Mouse (Mus musculus) thymus, adult 2 months (tissue): Measurements from ENCODE around the gene Cflar. TPM values are rescaled to one million over a fixed set of nuclear protein-coding genes. Genes with fewer than 3 reads are reported as not detected.
A peak's percentile ranks its signal among the peaks of the same experiment; 100 is the strongest.
"Not testable (repeated sequence)": the region's sequence is repeated elsewhere in the genome, so short reads cannot be mapped to it uniquely, and the experiment has no call there.

Experiments
- DNase-seq: peaks from one replicate; pipeline ENCODE4 v3.0.0; 2021
- H3K27ac ChIP-seq: fragments of 200-500 bp; 2 replicates; pipeline ENCODE4 v1.5.1; 2012; ENCODE audit warnings: low read length, control low read depth; ENCODE audit not compliant: control insufficient read depth, insufficient read depth
- H3K27me3 ChIP-seq: fragments of 200-500 bp; 2 replicates; pipeline ENCODE4 v1.6.1; 2012; ENCODE audit warnings: mild to moderate bottlenecking, low read length, moderate library complexity, mixed read lengths; ENCODE audit not compliant: control insufficient read depth, insufficient read depth
- H3K36me3 ChIP-seq: fragments of 200-500 bp; 2 replicates; pipeline ENCODE4 v1.6.1; 2012; ENCODE audit warnings: mild to moderate bottlenecking, low read length, moderate library complexity; ENCODE audit not compliant: control insufficient read depth, insufficient read depth
- H3K4me1 ChIP-seq: fragments of 200-500 bp; replicated peaks from 2 replicates; pipeline ENCODE4 v1.6.1; 2012; ENCODE audit warnings: low read length; ENCODE audit not compliant: control insufficient read depth, insufficient read depth
- H3K4me3 ChIP-seq: fragments of 200-500 bp; 2 replicates; pipeline ENCODE4 v1.5.1; 2012; ENCODE audit warnings: mild to moderate bottlenecking, low read length, control low read depth, moderate library complexity; ENCODE audit not compliant: control insufficient read depth, insufficient read depth
- CTCF ChIP-seq: fragments of 200-500 bp; IDR thresholded peaks from 2 replicates; pipeline ENCODE4 v1.5.1; 2012; ENCODE audit warnings: mild to moderate bottlenecking, control low read depth, low read length, moderate library complexity, borderline replicate concordance; ENCODE audit not compliant: control insufficient read depth, poor library complexity, insufficient read depth; ENCODE audit errors: extremely low read depth
- POLR2A ChIP-seq: fragments of 200-500 bp; IDR thresholded peaks from 2 replicates; pipeline ENCODE4 v1.6.1; 2012; ENCODE audit warnings: mild to moderate bottlenecking, low read length, control low read depth, moderate library complexity; ENCODE audit not compliant: control insufficient read depth, poor library complexity, insufficient read depth; ENCODE audit errors: extremely low read depth
- WGBS: fragments of 180-500 bp; shearing (Covaris S2); methylation state at CpG from one replicate; pipeline ENCODE4 v1.1.7; 2018; 5-methylcytosine and 5-hydroxymethylcytosine counted together
- polyA plus RNA-seq: library from polyadenylated mRNA; depleted of rRNA; stranded (reverse); fragments of >200 nt; gene quantifications from 2 replicates; pipeline ENCODE4 v1.2.3, GENCODE M21; 2012

Cflar gene
- polyA plus RNA-seq, 1 experiment = 83.9 TPM

DNA sequence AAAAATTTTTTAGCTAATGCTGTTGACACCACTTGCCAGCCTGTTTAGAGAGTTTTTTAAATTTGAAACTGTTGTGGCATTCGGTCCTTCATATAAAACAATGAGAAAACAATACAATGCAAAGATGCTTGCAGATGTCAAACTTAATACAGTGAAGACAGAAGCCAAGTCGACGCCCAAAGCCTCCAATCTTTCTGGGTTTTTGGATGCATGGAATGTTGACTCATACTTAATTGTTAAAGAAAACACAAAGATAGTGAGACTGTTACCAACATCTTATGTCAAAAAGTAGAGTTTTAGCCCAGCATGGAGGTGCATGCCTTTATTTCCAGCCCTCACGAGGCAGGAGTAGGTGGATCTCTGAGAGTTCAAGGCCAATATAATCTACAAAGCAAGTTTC, 12.5 kb upstream of the Cflar start:
- DNase-seq = no peak
- no peak for TF ChIP-seq POLR2A
- Histone ChIP-seq H3K36me3 (no peaks in the 10 kb centered on the region), H3K4me1 (no peaks in the 10 kb centered on the region), H3K27me3 (no peaks in the 10 kb centered on the region), H3K4me3 (no peak overlapping the region), H3K27ac (no peak overlapping the region)
- WGBS = over 99% methylated on average over 4 of the region's 4 CpGs

DNA sequence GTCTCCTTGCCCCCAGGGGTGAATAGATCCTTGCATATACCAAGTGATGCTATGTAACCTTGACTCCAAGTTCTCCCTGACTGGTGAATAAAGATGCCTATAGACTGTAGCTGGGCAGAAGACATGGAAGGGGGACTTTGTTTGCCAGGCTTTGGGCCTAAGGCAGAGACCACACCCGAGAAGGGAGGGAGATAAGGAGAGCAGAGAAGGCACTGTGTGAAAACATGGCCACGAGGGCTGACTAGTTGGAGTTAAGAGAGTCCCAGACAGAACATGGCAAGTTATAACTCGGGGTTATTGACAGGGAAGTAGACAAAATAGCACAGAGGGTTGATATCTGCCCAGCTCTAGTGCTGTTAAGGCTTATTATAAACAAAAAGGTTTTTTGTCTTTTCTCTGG, 11.3 kb upstream of the Cflar start:
- no peak for TF ChIP-seq CTCF
- no peak for TF ChIP-seq POLR2A
- no peak overlapping the region for H3K27ac ChIP-seq
- WGBS = 86% methylated on average over 3 of the region's 3 CpGs

DNA sequence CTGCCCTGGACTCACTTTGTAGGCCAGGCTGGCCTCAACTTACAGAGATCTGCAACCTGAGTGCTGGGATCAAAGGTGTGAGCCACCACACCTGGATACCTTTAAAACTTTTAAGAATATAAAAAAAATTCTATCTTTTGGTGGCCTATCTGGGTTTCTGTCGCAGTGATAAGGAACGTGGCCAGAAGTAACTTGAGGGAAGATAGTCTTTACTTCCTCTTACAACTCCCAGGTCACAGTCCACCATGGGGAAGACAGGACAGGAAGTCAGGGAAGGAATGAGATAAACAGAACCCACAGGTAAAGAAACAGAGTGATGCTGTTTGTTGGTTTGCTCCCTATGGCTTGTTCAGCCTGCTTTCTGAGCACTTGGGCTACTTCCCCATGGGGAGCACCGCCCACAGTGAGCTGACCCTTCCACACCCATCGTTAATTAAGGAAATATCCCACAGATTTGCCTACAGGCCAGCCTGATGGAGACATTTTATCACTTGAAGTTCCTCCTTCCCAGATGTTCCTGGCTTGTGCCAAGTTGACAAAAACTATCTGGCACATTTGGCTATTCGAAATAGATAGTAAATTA, 10.6 kb upstream of the Cflar start:
- DNase-seq, H3K4me1 ChIP-seq, H3K27me3 ChIP-seq, H3K36me3 ChIP-seq, H3K27ac ChIP-seq, H3K4me3 ChIP-seq: not testable (repeated sequence)
- WGBS = 80% methylated on average over 5 of the region's 5 CpGs

More for the DNA sequence above, 11.3 kb upstream of the Cflar start:
- no peak overlapping the region for H3K4me3 ChIP-seq
- no peaks in the 10 kb centered on the region for H3K4me1 ChIP-seq
- H3K36me3 ChIP-seq = no peaks in the 10 kb centered on the region
- no peaks in the 10 kb centered on the region for H3K27me3 ChIP-seq
- no peak for DNase-seq

DNA sequence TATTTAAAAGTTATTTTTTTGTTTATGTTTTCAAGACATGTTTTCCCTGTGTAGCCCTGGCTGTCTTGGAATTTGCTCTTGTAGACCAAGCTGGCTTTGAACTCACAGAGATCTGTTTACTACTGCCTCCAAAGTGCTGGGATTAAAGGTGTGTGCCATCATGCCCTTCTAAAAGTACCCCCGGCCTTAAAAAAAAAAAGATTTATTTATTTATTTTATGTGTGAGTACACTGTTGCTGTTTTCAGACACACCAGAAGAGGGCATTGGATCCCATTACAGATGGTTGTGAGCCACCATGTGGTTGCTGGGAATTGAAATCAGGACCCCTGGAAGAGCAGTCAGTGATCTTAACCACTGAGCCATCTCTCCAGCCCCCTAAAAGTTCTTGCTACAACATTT, 1.3 kb upstream of the Cflar start:
- not testable (repeated sequence) for H3K4me1 ChIP-seq, DNase-seq, H3K27me3 ChIP-seq, H3K36me3 ChIP-seq, H3K4me3 ChIP-seq, H3K27ac ChIP-seq
- WGBS = 98% methylated on average over 1 of the region's 1 CpGs

DNA sequence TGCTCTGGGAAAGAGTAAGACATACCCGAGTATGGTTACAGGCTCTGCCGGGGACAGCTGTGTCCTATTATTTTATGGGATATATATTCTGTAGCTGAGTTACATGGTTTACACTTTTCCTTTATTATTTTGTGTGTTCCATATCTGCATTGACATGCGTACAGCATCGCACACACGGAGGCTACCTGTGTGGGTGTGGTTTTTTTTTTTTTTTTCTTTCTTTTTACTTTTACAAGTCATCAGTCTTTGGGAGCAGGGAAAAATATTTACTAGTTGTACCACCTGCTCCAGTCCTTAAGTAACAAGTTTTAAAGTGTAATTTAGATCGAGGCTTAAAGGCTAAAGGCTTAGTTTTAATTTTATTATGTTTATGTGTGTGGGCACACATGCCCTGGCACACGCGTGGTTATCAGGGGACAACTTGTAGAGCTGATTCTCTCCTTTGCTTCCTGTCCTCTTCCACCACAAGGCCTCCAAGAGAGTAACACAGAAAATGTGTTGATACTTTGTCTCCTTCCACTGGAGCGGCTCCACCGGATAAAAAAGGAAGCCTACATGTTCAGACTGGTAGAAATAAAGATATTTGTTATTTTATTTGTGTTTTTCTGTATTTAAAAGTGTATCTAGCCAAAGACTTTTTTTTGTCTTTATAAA, 470 bp upstream of the Cflar start:
- Histone ChIP-seq H3K27me3 (no peaks in the 10 kb centered on the region), H3K4me1 (peaks cover 4% of the 10 kb centered on the region; the same call in 1 of the 2 replicates), H3K4me3 (peak overlapping the region; percentile 90), H3K27ac (peak overlapping the region; percentile 96), H3K36me3 (peaks cover 13% of the 10 kb centered on the region)
- TF ChIP-seq CTCF (no peak), POLR2A (no peak)
- 18% methylated on average over 10 of the region's 10 CpGs for whole genome bisulfite sequencing
- DNase-seq = peak; percentile 19

DNA sequence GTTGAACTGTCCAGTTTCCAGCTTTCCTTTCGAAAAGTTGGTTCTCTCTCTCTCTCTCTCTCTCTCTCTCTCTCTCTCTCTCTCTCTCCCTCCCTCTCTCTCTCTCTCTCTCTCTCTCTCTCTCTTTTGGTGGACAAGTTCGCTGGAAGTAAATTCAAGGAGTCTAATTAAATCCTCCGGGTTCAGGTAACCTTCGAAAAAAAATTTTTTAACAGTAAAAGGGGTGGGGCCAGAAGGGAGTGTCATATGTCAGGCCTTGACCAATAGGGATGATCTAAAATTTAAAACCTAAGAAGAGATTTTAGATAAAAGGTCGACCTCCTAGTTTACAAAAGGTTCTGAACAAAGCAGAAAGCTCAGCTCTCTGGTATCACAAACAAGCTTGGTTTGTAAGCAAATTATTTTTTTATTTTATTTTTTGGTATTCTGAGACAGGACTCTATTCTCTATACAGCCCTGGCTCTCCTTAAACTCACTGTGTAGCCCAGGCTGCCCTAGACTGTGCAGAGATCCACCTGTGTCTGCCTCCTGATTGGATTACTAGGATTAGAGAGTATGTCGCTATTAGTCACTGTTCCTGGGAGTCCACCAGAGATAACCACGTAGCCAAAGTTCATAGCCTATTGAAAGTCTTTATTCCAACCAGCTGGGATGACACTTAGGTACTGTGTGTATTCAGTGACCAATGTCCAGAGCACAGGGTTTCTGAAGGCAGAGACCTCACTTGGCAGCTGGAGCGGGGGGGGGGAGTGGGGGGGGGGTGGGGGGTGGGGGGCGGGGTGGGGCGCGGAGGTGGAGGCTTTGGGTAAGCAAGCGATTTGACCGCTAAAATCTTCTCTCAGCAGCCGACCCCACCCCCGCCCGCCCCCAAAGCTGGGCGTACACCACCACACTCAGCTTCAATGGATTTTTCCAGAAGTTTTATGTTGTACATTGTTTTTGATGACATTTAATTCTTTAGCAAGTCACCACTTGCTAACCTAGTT, 1.1 kb downstream of the Cflar start:
- H3K27ac ChIP-seq = peak overlapping the region; percentile 99
- no peaks in the 10 kb centered on the region for H3K27me3 ChIP-seq
- TF ChIP-seq CTCF (no peak), POLR2A (no peak)
- H3K36me3 ChIP-seq = peaks cover 23% of the 10 kb centered on the region
- H3K4me3 ChIP-seq = peak overlapping the region; percentile 90
- H3K4me1 ChIP-seq = peaks cover 8% of the 10 kb centered on the region
- DNase-seq = peak; percentile 56
- WGBS = 0% methylated on average over 16 of the region's 17 CpGs
